Mouse (Mus musculus) kidney, adult 9 months (tissue): ENCODE results near the gene Vmn2r-ps130.
"Not testable (repeated sequence)": the region's sequence is repeated elsewhere in the genome, so short reads cannot be mapped to it uniquely, and the experiment has no call there.

ENCODE experiments used
- DNase-seq: peaks from one replicate; pipeline ENCODE4 v3.0.0; 2022

Vmn2r-ps130 gene

DNA sequence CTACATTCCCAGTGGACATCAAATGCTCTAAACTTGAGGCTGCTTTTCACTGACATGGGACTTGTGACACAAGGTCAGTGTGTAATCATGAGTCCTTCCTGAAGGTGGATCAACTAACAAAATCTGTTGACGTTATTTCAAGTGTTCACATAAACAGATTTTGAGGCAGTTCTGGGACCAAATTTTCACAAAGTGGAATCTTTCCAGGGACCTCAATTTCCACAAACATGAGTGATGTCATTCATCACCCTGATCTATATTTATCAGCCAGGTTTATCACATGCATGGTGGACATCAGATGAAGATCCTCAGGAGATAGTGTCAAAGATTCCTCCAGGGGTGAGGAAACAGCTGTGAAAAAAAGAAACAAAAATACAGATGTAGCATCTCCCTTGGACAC is at the start of gene Vmn2r-ps130:
TSS of gene Vmn2r-ps130 (plus strand) at position 301 of the 400 bp plus-strand sequence.
- not testable (repeated sequence) for DNase-seq
